Mouse (Mus musculus): Measurements from ENCODE around the gene Lmbr1l. TPM values are rescaled to one million over a fixed set of nuclear protein-coding genes. Genes with fewer than 3 reads are reported as not detected.

The Lmbr1l gene
- total RNA-seq, 2 experiments from 2014 or later, result 11.5 to 13.4 TPM

DNA sequence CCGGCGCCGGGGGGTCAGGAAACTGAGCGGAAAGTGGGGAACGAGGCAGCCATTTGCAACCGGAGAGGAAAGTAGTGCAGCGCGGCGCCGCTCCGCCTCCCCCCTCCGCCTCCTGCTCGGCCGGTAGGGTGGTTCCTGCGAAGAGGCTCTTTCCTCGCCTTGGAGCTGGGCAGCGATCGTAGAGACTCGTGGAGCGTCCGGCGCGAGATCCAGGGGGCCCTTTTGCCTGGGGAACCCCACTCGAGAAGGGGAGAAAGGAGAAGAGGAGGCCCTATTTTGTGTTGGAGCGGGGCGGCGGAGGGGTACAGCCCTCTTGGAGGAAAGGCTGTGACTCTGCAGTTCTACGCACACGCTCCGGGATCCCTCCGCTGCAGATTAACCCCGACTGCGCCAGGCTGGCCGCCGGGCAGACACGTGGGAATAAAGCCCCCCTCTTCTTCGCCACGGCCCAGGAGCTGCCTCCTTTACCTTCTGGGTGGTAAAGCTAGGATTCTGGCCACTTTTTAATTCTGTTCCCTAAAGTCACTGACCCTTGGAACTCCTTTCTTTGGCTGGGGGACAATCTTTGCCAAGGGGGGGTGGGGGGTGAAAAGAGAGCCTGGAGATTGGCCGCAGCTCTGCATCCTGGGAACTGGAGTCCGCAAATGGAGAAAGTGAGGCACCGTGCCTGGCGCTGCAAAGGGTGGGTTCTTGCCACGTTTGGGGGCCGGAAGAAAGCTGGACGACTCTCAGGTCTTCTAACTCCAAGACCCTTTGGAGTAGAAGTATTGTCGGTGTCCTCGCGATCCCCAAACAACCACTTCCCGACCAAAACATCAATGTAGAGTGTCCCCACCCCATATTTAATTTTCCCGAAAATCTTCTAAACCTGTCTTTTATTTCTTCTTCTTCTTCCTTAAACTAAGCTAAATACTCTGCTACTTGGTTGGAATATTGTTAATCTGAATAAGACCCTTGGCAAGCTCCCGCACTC is 45.8 kb downstream of the Lmbr1l start:
- DNase-seq (ENCODE audit: low spot score), result peak; percentile 87
- intact Hi-C loops (cut with DNase I), result no loop called here

GRCm38 (mm10) chr15:98871070-98871915 is 46.7 kb downstream of the Lmbr1l start, which contains the start of gene Kmt2d:
TSS of gene Kmt2d (minus strand) at chr15:98871204.
- no peak for DNase-seq (ENCODE audit: low spot score)
- intact Hi-C loops (cut with DNase I), result no loop called here

GRCm38 (mm10) chr15:98870179-98871069 is 47.6 kb downstream of the Lmbr1l start:
- DNase-seq (ENCODE audit: low spot score), result no peak
- intact Hi-C loops (cut with DNase I), result no loop called here

- intact Hi-C loops (cut with DNase I), result no loop called here
- no peak for DNase-seq (ENCODE audit: low spot score)
Observed at GRCm38 (mm10) chr15:98869342-98870178, 48.5 kb downstream of the Lmbr1l start.

DNA sequence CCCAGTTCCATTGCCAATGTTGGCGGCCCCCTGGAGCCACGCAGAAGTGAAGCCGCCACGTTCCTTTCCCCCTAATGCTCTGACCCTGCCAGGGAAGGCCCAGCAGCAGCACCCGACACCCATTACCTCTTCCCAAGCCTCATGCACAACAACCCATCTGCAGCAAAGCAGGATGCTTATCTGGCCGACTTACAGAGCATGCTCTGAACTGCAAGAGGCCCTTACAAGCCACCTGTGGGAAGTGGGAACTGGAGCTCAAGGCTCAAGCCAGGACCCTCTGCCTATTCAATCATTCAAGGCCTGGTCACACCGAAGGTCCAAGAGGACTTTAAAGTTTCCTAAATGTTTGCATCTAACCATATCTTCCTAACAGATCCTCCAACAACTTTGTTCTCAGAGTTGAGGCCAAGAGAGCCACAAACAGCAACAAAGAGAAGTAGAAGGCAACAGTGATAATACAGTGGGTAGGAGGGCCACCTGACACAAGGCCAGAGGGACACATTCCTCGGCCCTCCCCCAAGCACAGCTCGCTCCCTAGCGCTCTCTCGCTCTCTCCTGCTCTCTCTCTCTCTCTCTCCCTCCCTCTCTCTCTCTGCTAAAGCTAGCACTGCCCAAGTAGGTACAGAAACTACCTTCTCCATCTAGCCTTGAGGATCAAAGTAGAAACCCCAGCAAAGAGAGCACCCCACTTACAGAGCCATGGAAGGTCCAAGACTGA is 49.5 kb downstream of the Lmbr1l start:
- intact Hi-C loops (cut with DNase I), result no loop called here
- DNase-seq (ENCODE audit: low spot score), result no peak

DNA sequence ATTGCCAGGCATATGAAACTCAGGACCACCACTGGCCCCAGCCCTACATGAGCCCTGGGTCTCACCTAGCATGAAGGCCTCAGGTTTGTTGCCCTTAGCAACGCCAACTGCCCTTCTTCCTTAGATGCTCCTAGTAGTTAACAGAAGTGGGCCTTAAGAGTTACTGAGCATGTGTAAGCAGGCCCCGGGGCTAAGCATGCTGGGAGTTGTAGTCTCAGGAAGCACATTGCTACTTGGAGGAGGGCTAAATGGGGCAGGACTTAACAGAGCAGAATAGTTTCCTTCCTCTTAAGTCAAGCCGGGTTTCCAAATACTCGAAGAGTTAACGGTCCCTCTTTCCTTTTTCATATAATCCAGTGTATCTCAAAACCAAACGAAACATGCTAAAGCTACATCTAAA is 50.7 kb downstream of the Lmbr1l start:
- intact Hi-C loops (cut with DNase I), result loop anchor here (2.0 kb wide), 1 partner anchor 33 kb away; no protein-coding TSS in a partner anchor

DNA sequence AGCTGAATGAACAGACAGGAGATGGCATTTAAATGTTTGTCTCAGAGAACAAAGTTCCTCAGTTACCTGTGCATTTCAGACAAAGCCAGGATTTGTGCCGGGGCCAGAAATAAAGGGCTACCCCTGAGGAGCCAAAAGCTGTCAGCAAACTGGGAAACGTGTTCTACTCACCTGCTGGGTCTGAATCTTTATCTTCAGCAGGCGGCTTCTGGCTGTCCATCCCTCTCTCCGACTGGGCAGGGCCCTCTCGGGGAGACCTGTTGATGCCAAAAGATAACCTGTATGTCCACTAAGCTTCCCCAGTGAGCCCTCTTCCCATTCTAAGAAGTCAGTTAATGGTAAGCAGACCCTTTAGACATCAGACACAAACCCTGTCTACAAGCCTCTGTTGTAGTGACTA is 51.5 kb downstream of the Lmbr1l start:
- DNase-seq (ENCODE audit: low spot score), result no peak
- intact Hi-C loops (cut with DNase I), result loop anchor here (2.0 kb wide), 1 partner anchor 32 kb away; no protein-coding TSS in a partner anchor

More for the DNA sequence above, 50.7 kb downstream of the Lmbr1l start:
- DNase-seq (ENCODE audit: low spot score), result no peak

- DNase-seq (ENCODE audit: low spot score), result no peak
- intact Hi-C loops (cut with DNase I), result loop anchor here (2.0 kb wide), 1 partner anchor 31 kb away; no protein-coding TSS in a partner anchor
Observed at GRCm38 (mm10) chr15:98865771-98866170, 52.3 kb downstream of the Lmbr1l start.

DNA sequence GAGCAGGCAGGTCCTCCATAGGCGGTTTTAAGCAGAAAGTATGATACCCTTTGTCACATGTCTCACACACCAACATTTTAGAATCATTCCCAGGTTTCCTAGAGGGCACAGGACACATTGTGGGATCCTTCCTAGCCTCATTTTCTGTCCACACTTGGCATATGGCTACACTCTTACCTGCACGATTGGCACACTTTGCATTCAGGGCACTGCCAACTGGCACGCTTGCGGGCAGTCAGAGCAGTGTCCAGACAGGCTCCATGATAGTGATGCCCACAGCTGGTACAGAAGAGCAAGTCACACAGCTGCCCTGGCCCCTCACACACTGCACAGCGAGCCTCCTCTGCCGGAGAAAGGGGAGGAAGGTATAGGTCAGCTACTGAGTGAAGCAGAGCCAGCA is 53.1 kb downstream of the Lmbr1l start:
- no peak for DNase-seq (ENCODE audit: low spot score)
- intact Hi-C loops (cut with DNase I), result no loop called here

DNA sequence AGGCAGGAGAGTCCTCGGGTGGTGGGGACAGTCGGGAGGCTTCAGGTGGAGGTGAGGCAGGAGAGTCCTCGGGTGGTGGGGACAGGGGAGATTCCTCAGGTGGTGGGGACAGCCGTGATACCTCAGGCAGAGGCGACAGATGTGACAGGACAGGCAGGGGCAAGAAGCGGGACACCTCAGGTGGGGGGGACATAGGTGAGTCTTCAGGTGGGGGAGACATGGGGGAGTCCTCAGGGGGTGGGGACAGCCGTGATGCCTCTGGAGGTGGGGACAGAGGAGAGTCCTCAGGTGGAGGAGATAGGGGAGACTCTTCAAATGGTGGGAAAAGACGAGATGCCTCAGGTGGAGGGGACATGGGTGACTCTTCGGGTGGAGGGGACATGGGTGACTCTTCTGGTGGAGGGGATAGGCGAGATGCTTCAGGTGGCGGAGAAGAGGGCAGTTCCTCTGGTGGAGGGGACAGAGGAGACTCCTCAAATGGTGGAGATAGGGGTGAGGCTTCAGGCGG is 54.5 kb downstream of the Lmbr1l start:
- no peak for DNase-seq (ENCODE audit: low spot score)
- intact Hi-C loops (cut with DNase I), result no loop called here

- no peak for DNase-seq (ENCODE audit: low spot score)
- intact Hi-C loops (cut with DNase I), result no loop called here
Observed at GRCm38 (mm10) chr15:98861701-98862410, 56.2 kb downstream of the Lmbr1l start.

DNA sequence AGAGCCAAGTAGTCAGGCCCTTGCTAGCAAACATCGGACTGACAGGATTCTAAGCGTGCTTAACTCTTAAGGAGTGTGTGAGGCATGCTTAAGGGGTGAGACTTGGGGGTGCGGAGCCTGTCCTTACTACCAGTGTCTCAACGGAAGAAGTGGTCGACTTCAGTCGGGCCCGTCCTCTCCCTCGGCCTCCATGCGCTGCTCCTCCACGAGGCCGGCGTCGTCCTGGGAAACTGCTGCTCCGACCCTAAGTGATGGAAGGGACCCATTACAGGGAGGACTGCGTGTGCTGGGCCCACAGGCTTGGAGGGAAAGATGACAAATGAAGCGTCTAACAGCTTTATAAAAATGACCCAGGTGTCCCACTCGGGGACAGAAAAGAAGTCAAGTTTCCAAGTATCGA is 57.1 kb downstream of the Lmbr1l start:
- intact Hi-C loops (cut with DNase I), result no loop called here
- no peak for DNase-seq (ENCODE audit: low spot score)

DNA sequence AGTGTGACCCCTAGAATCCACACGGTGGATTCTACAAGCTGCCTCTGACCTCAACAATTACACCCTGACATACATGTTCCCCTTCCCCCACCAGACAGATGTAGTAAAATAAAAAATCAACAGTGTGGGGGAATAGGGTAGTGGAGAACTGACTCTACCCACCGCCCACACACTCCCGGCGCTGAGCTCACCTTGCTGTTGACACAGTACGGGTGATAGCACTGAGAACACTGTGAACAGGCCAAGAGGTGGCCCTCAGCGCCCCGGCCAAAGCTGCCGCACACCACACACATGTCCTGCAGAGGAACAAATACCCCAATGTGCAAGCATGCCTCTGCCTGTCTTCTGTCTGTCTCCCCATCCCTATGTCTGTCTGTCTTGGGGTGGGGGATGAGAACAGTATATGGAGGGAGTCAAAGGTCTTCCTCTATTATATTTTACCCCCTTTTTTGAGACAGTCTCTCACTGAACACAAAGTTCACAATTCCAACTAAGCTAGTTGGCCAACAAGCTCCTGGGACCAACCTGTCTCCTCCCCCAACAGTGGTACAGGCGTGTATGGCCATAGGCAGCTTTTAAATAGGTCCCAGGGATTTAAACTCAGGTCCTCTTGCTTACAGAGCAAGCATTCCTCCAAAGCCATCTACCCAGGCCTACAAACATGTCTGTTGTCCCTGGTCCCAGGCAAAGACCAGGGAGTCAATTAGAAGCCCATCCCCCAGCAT is 58.5 kb downstream of the Lmbr1l start:
- no peak for DNase-seq (ENCODE audit: low spot score)
- intact Hi-C loops (cut with DNase I), result no loop called here

DNA sequence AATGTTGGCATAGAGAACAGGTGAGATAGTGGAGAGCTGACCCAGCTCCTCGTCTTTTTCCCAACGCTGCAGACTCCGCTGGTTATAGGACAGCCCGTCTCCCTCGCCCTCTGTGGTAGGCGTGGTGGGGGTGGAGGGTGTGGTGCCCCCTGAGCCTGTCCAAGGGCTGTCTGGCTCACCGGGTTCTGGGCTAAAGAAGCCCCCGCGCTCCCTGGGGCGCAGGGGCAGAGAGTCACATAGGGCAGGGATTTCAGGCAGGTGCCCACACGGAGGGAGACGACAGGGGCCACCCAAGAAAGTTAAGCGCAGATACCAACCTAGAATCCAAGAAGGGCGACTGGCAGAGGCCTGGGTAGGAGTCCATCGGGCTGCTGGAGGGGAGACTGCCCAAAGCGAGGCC is 63.8 kb downstream of the Lmbr1l start:
- intact Hi-C loops (cut with DNase I), result no loop called here
- DNase-seq (ENCODE audit: low spot score), result no peak
